Mouse (Mus musculus) heart, adult 2 months (tissue): Measurements from ENCODE around the gene Zfp282.

ENCODE experiments used
- CTCF ChIP-seq: fragments of 200-600 bp; IDR thresholded peaks from 2 replicates; pipeline ENCODE4 v1.8.1; 2022; ENCODE audit warnings: antibody characterized with exemption, mild to moderate bottlenecking, moderate library complexity
- EP300 ChIP-seq: fragments of 200-500 bp; IDR thresholded peaks from 2 replicates; pipeline ENCODE4 v1.6.1; 2011; ENCODE audit warnings: low read depth, low read length, control low read depth; ENCODE audit not compliant: insufficient read depth
- POLR2A ChIP-seq: fragments of 200-500 bp; IDR thresholded peaks from 2 replicates; pipeline ENCODE4 v1.6.1; 2011; ENCODE audit warnings: mild to moderate bottlenecking, low read depth, low read length, control low read depth; ENCODE audit not compliant: insufficient read depth

DNA sequence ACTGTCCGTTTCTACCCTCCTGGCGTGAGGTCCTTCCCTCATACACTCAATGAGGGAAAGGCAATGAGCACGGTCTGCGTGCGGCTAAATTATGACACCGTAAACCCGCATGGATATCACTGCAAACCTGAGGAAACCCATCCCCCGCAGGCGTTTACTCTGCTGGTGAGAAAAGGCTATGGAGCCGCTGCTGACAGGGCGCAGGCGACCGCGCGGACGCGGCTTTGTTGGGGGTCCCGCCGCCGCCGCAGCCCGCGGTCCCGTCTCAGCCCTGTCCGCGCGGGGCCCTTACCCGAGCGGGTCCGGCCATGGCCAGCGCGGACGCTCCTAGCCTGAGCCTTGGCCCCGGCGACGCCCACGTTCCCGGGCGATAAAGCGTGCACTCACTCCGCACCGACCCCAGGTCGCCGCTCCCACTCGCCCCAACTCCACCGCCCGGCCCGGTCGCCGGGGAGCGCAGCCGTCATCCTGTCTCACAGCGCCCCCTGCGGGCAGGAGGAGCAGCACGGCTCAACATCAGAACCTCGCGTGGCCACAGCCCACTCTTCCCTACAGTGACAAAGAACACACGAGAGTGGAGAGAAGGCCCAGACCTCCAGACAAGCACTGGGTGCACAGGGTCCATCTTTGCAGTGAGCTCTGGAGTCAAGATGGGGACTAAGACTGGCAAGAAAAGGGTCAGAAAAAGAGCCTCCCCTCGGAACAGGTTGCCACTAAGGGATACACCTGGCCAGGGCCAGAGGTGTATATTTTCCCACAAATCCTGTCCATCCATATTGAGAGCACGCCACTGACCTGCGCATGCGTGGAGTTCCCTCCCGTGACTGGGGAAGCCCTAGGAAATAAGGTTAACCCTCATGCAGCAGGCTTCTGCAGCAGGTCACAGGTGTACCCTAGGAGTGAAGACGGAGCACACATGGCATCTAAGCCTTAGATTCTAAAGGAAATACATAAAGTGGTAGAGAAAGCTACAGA is 46.6 kb upstream of the Zfp282 start, which contains the start of gene Zfp786:
- TF ChIP-seq CTCF: peak; percentile 99; the same call in 1 of the 2 replicates
- no peak for TF ChIP-seq POLR2A
- 0 out of 2 replicates have a peak, but pooled peaks have one; percentile 31 for TF ChIP-seq EP300
